Mouse (Mus musculus) spleen, postnatal 4 days (tissue): ENCODE results near the gene Sftpd.

Experiments
- DNase-seq, 2 experiments: peaks; one replicate each; pipeline ENCODE4 v3.0.0; 2022; ENCODE audit warnings: low spot score in 2 of 2

Sftpd gene

GRCm38 (mm10) chr14:41185059-41185821 lies at the start of gene Sftpd:
Gene Sftpd, minus strand, starts transcription at chr14:41185149.
- no peak for DNase-seq

GRCm38 (mm10) chr14:41198037-41198730 lies 13.2 kb upstream of the Sftpd start:
- no peak for DNase-seq

GRCm38 (mm10) chr14:41189496-41189895 lies 4.5 kb upstream of the Sftpd start:
- DNase-seq: no peak

GRCm38 (mm10) chr14:41174802-41175201 lies 10.1 kb downstream of the Sftpd start:
- no peak for DNase-seq

GRCm38 (mm10) chr14:41170514-41170913 lies 14.4 kb downstream of the Sftpd start:
- no peak for DNase-seq

DNA sequence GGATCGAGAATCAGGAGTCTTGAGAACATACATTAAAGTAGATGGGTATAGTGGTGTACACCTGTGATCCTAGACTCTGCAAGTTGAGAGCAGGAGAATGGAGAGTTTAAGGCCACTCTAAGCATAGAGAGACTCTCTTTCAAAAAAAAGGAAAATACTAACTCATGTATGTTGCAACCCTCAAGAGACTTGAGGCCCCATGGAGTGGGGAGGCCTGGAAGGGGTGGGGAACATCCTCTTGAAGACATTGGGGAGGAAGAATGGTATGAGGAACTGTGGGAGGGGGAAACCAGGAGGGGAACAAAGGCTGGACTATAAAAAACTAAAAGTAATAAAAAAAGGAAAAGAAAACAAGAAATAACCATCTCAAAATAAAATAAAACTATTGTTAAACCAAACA lies 16.4 kb downstream of the Sftpd start:
- DNase-seq: no peak

- no peak for DNase-seq
These were observed 17.7 kb downstream of the Sftpd start for GRCm38 (mm10) chr14:41167278-41167677.

GRCm38 (mm10) chr14:41162663-41163062 lies 22.3 kb downstream of the Sftpd start:
- DNase-seq: no peak

- no peak for DNase-seq
These were observed 24.2 kb downstream of the Sftpd start for GRCm38 (mm10) chr14:41160743-41161142.

GRCm38 (mm10) chr14:41160076-41160475 lies 24.9 kb downstream of the Sftpd start:
- DNase-seq: no peak

- DNase-seq: no peak
These were observed 33.6 kb downstream of the Sftpd start, which contains the start of gene Mbl1 for GRCm38 (mm10) chr14:41151220-41151898. Gene Mbl1, plus strand, starts transcription at chr14:41151458.

DNA sequence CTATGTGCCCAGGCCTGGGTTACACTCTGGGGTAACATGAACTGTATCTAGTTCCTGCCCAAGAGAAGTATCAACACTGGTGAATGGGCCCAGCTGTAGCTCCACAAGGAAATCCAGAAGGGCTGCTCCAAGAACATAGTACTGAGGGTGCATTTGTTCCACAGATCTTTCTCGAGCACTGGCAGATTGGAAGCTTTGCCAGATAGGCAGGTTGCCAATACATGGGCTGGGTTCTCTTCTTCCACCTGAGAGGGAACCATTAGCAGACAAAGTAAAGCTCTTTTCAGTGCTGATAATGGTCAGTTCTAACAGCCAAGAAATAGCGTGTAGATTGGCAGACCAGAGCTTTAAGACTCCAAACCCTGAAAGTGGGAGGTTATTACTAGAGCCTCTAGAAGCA lies 37.6 kb downstream of the Sftpd start:
- no peak for DNase-seq

- DNase-seq: no peak
These were observed 38.0 kb downstream of the Sftpd start for GRCm38 (mm10) chr14:41146922-41147321.

GRCm38 (mm10) chr14:41146035-41146434 lies 38.9 kb downstream of the Sftpd start:
- DNase-seq: no peak

DNA sequence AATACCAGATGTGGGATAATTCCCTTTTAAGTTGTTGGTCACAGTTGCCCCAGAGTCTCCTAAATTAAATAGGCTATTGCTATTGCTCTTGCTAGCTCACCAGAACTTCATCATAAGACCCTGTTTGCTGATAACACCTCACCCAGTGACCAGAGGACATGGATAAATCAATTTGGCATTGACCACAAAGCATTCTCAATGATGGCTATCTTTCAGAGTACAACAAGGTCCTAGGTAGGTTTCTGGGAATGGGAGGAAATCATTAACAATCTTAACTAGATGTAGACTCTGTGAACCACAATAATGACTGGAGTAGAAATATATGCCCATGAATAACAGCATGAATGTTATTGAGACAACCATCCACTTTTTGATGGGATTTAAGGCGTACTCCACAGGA lies 44.3 kb downstream of the Sftpd start:
- DNase-seq: no peak

- no peak for DNase-seq
These were observed 47.9 kb downstream of the Sftpd start for GRCm38 (mm10) chr14:41137006-41137405.

DNA sequence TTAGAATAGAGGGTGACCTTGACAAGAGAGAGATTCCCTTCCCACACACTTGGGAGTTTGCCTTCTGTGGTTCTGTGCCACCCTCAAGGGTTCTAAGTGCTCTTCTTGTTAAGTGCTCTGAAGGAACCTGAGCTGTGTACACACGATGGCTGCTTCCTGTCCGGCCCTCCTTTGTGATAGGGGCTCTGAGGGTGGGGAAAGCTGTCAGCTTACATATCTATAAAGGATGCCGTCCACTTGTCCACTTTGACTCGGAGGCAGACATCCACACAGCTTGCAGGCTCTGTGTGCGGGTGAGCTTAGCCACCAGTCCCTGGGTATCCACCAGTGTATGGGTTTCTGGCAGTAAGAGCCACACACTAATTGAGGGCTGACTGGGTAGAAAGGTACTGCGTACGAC lies 53.4 kb downstream of the Sftpd start, which contains the start of gene Sftpa1:
TSS of gene Sftpa1 (plus strand) at position 243 of the 400 bp plus-strand sequence.
- DNase-seq: no peak

DNA sequence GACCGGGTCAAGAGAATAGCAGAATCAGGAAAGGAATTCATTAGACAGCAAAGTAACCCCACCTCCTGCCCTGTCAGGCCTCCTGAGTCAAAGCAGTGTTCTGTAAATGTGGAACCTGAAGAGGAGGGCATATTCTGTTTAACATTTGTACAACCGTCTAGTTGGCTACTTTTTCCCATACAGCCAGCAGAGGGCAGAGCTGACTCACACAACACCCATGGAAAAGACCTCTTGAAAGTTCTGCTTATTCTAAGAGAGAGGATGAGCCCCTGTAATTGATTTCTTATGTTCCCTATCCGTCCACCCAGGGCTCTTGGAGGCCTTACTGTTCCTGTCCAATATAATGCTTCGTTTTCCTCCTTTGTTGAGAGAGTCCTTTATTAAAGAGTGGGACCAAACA lies 57.0 kb downstream of the Sftpd start:
- no peak for DNase-seq

- DNase-seq: no peak
These were observed 60.3 kb downstream of the Sftpd start for GRCm38 (mm10) chr14:41124683-41125082.
